Mouse (Mus musculus) liver, embryonic 11.5 days (tissue): Measurements from ENCODE around the gene Pigh. TPM values are rescaled to one million over a fixed set of nuclear protein-coding genes. Genes with fewer than 3 reads are reported as not detected.

Source experiments
- ATAC-seq: fragments of 200-750 bp; cut with Nextera tagmentation; replicated peaks from 2 replicates; pipeline ENCODE4 v1.8.0; 2017; ENCODE audit warnings: moderate number of reproducible peaks, mild to moderate bottlenecking, moderate TSS enrichment, moderate library complexity; ENCODE audit not compliant: low FRiP score
- DNase-seq: peaks from one replicate; pipeline ENCODE4 v3.0.0-alpha.2; 2017; ENCODE audit warnings: low spot score
- H3K27ac ChIP-seq: fragments of 300-500 bp; sonication (generic); 2 replicates; pipeline ENCODE4 v1.5.1; 2014; ENCODE audit warnings: mild to moderate bottlenecking, low read depth, low read length, control low read depth
- H3K27me3 ChIP-seq: fragments of 300-500 bp; sonication (generic); replicated peaks from 2 replicates; pipeline ENCODE4 v1.6.1; 2014; ENCODE audit warnings: low read length, mixed read lengths; ENCODE audit not compliant: control insufficient read depth, insufficient read depth
- H3K36me3 ChIP-seq: fragments of 300-500 bp; sonication (generic); 2 replicates; pipeline ENCODE4 v1.6.1; 2014; ENCODE audit warnings: mild to moderate bottlenecking, low read length, moderate library complexity, mixed read lengths; ENCODE audit not compliant: control insufficient read depth, insufficient read depth
- H3K4me1 ChIP-seq: fragments of 300-500 bp; sonication (generic); replicated peaks from 2 replicates; pipeline ENCODE4 v1.6.1; 2014; ENCODE audit warnings: low read length, mixed read lengths; ENCODE audit not compliant: control insufficient read depth, insufficient read depth
- H3K4me2 ChIP-seq: fragments of 300-500 bp; sonication (generic); 2 replicates; pipeline ENCODE4 v1.6.1; 2014; ENCODE audit warnings: mild to moderate bottlenecking, control low read depth, moderate library complexity
- H3K4me3 ChIP-seq: fragments of 300-500 bp; sonication (generic); 2 replicates; pipeline ENCODE4 v1.5.1; 2014; ENCODE audit warnings: low read depth, low read length, control low read depth
- H3K9ac ChIP-seq: fragments of 300-500 bp; sonication (generic); 2 replicates; pipeline ENCODE4 v1.6.1; 2014; ENCODE audit warnings: low read depth, low read length, control low read depth
- H3K9me3 ChIP-seq: fragments of 300-500 bp; sonication (generic); 2 replicates; pipeline ENCODE4 v1.6.1; 2016; ENCODE audit warnings: low read length, inconsistent platforms, mixed read lengths; ENCODE audit not compliant: control insufficient read depth
- WGBS: fragments of 180-500 bp; shearing (Covaris S2); extraction: QIAGEN DNeasy Blood & Tissue Kit; methylation state at CpG from one replicate; pipeline ENCODE4 v1.1.7; 2014; 5-methylcytosine and 5-hydroxymethylcytosine counted together
- polyA plus RNA-seq: library from polyadenylated mRNA; unstranded; fragments of >200 nt; fragmentation: Nextera tagmentation; extraction: Ambion mirVana; gene quantifications from 2 replicates; pipeline ENCODE4 v1.2.1, GENCODE M21; 2014

Gene Pigh
- polyA plus RNA-seq, 1 experiment from 2014 or later = 17.0 TPM

DNA sequence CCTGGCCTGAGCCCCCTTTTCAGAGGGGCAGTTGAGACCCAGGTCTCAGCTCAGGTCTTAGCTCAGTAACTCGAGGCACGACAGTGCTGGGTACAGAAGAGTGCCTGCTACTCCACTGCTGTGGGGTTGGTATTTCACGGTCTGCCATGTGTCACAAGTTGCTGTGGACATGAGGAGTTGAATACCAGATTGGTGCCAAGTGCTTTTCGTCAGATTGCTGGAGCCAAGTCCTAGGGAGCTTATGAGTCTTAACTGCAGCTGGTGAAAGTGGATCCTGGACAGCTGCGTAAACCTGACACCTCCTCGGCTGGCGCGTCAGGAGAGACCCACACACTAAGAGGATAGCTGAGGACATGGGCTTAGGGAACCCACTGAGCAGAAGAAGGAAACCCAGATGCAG lies 44.8 kb downstream of the Pigh start:
- H3K9me3 ChIP-seq = no peaks in the 10 kb centered on the region
- no peaks in the 10 kb centered on the region for H3K36me3 ChIP-seq
- H3K27ac ChIP-seq = no peak overlapping the region
- H3K27me3 ChIP-seq = no peaks in the 10 kb centered on the region
- H3K4me1 ChIP-seq = peaks cover 3% of the 10 kb centered on the region; the same call in 1 of the 2 replicates
- H3K4me3 ChIP-seq = no peak overlapping the region
- H3K4me2 ChIP-seq = no peak overlapping the region
- no peak overlapping the region for H3K9ac ChIP-seq
- no peak for DNase-seq
- ATAC-seq = no peak
- 77% methylated on average over 8 of the region's 8 CpGs for WGBS

DNA sequence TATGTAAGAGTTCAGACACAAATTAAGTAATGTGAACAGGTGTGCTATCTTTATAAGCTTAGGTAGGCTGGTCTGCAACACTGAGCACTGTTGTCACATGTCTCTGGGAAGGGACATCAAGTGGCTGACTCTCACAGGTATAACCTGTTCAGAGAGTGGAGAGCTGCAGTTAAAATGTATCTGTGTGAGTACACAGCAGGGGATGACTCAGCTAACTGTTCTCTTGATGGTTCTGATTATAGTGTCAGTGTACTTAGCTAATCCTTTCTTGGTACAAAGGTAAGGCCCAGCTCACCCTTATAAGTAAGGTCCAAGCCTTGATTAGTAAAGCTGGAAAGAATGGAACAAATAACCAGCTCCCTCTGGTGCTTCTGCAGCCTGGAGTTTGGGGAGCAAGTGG lies 48.0 kb downstream of the Pigh start:
- Histone ChIP-seq H3K4me1 (peaks cover 3% of the 10 kb centered on the region; the same call in 1 of the 2 replicates), H3K9ac (no peak overlapping the region), H3K4me2 (no peak overlapping the region), H3K27ac (no peak overlapping the region), H3K36me3 (no peaks in the 10 kb centered on the region), H3K9me3 (no peaks in the 10 kb centered on the region), H3K27me3 (no peaks in the 10 kb centered on the region), H3K4me3 (no peak overlapping the region)
- DNase-seq (no peak), ATAC-seq (no peak)

DNA sequence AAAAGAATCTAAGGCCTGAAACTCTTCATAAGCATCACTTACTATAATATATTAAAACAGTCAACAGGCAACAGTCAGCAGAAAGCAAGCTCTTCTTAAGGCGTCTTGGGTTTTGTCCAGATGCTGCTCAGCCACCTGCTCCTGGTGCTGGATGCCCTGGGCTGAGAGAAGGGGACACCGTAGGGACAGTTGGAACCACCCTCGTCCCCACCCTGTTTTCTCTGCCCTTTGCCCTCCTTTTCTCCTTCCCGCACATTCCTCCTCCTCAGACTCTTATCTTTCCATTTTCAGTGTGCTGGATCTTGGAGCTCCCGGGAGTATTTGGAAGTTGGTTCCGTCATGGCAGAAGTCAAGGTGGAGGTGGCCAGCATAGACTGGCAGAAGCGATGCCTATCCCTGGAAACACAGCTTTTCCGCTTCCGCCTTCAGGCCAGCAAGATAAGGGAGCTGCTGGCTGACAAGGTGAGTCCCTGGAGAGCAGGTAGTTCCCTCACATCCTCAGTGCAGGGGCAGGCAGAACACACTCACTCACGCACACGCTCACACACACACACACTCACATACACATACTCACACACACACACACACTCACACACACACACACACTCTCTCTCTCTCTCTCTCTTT lies 49.1 kb downstream of the Pigh start:
- Histone ChIP-seq H3K27ac (no peak overlapping the region), H3K4me3 (no peak overlapping the region), H3K4me1 (peaks cover 3% of the 10 kb centered on the region; the same call in 1 of the 2 replicates), H3K27me3 (no peaks in the 10 kb centered on the region), H3K4me2 (no peak overlapping the region), H3K9me3 (no peaks in the 10 kb centered on the region), H3K9ac (no peak overlapping the region), H3K36me3 (no peaks in the 10 kb centered on the region)
- WGBS = 74% methylated on average over 11 of the region's 11 CpGs
- ATAC-seq (no peak), DNase-seq (no peak)

DNA sequence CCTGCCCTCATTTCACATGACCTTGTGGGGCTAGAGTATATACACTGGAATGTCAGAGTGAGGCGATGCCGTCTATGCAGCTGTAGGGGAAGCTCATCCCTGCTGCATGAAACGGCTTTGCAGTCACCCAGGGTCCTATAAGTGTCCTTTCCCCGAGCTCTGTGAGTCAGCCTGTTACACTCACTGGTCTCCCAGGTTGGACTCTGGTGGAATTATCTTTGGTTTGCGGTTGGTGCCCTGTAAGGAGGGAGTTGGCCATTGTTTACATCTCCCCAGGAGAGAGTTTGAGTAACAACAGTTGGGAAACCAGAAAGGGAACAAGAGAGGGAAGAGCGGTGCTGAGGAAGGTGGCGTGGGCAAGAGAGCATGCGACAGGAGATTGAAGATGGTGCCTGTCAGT lies 49.7 kb downstream of the Pigh start:
- H3K4me1 ChIP-seq = peaks cover 3% of the 10 kb centered on the region; the same call in 1 of the 2 replicates
- no peaks in the 10 kb centered on the region for H3K27me3 ChIP-seq
- H3K9me3 ChIP-seq = no peaks in the 10 kb centered on the region
- no peak overlapping the region for H3K27ac ChIP-seq
- no peak overlapping the region for H3K4me2 ChIP-seq
- DNase-seq = no peak
- H3K9ac ChIP-seq = no peak overlapping the region
- 61% methylated on average over 8 of the region's 8 CpGs for WGBS
- no peak overlapping the region for H3K4me3 ChIP-seq
- no peak for ATAC-seq
- no peaks in the 10 kb centered on the region for H3K36me3 ChIP-seq

DNA sequence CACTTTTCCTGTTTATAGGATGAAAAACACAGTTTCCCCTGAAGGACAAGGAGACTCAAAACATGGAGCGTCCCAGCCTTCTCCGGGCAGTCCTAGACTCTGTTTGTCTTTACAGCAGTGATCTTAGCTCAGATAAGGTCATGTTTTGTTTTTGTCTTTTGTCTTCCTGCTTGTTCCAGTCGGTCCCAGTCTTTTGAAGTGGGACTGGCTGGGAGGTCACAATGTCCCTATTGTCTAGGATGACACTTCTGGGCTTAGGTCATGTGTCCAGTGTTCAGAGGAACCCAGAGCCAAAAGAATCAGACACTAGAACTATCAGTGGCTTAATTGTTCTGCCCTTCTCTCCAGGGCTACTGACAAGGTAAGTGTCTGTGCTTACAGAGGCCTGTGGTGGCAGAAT lies 54.1 kb downstream of the Pigh start:
- no peak for DNase-seq
- Histone ChIP-seq H3K27ac (no peak overlapping the region), H3K9ac (no peak overlapping the region), H3K4me1 (no peaks in the 10 kb centered on the region), H3K27me3 (peaks cover 6% of the 10 kb centered on the region), H3K4me2 (no peak overlapping the region), H3K9me3 (no peaks in the 10 kb centered on the region), H3K4me3 (no peak overlapping the region), H3K36me3 (no peaks in the 10 kb centered on the region)
- 44% methylated on average over 3 of the region's 3 CpGs for WGBS
- ATAC-seq = no peak

DNA sequence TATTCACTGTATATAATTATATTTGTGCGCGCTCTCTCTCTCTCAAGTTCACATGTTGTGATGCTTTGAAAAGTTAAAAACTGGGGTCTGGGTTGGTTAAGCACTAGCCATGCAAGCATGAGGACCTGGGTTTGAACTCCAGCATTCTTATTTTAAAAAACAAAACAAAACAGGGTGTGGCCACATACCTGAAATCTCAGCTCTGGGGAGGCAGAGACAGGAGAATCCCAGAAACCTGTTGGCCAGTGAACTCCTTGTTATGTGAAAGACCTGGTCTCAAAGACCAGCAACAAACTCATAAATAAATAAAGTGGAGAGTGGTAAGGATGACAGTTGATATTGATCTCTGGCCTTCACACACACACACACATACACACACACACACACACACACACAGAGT lies 55.1 kb downstream of the Pigh start:
- no peak for DNase-seq
- no peak for ATAC-seq
- H3K27me3 ChIP-seq = peaks cover 9% of the 10 kb centered on the region
- no peaks in the 10 kb centered on the region for H3K36me3 ChIP-seq
- H3K27ac ChIP-seq = no peak overlapping the region
- 97% methylated on average over 2 of the region's 2 CpGs for WGBS
- no peak overlapping the region for H3K9ac ChIP-seq
- no peaks in the 10 kb centered on the region for H3K9me3 ChIP-seq
- H3K4me2 ChIP-seq = no peak overlapping the region
- H3K4me3 ChIP-seq = no peak overlapping the region
- no peaks in the 10 kb centered on the region; the same call in 1 of the 2 replicates for H3K4me1 ChIP-seq

Other genes with a start within 250 kb of the Pigh start
- 62.5 and 63.1 TPM in 2 replicates for gene Atp6v1d, start 228.0 kb downstream of the Pigh start, polyA plus RNA-seq
- 327 and 380 TPM in 2 replicates for gene Eif2s1, start 227.8 kb downstream of the Pigh start, polyA plus RNA-seq
- 22.0 and 27.0 TPM in 2 replicates for gene Plek2, start 182.7 kb downstream of the Pigh start, polyA plus RNA-seq
- 5.4 and 5.5 TPM in 2 replicates for gene Tmem229b, start 82.0 kb downstream of the Pigh start, polyA plus RNA-seq
- 0.96 and 1.0 TPM in 2 replicates for gene Plekhh1, start 60.5 kb downstream of the Pigh start, polyA plus RNA-seq
- 0.45 TPM in 1 of 2 replicates, not detected in the other for gene Arg2, start 41.1 kb upstream of the Pigh start, polyA plus RNA-seq
- gene Vti1b, start 83.0 kb upstream of the Pigh start, polyA plus RNA-seq = 82.9 and 83.2 TPM in 2 replicates
- gene Rdh11, start 102.6 kb upstream of the Pigh start, polyA plus RNA-seq = 28.6 and 32.8 TPM in 2 replicates
- gene Rdh12, start 119.3 kb upstream of the Pigh start, polyA plus RNA-seq = 0.58 and 0.62 TPM in 2 replicates
- gene Zfyve26, start 206.7 kb upstream of the Pigh start, polyA plus RNA-seq = 16.2 and 18.0 TPM in 2 replicates
- 7.7 and 8.3 TPM in 2 replicates for gene Rad51b, start 207.6 kb upstream of the Pigh start, polyA plus RNA-seq